Mouse (Mus musculus) heart, adult 11 months (tissue): ENCODE results near the gene Barx1.
A peak's percentile ranks its signal among the peaks of the same experiment; 100 is the strongest.

Experiments used
- DNase-seq: peaks from one replicate; pipeline ENCODE4 v3.0.0; 2022

The Barx1 gene

DNA sequence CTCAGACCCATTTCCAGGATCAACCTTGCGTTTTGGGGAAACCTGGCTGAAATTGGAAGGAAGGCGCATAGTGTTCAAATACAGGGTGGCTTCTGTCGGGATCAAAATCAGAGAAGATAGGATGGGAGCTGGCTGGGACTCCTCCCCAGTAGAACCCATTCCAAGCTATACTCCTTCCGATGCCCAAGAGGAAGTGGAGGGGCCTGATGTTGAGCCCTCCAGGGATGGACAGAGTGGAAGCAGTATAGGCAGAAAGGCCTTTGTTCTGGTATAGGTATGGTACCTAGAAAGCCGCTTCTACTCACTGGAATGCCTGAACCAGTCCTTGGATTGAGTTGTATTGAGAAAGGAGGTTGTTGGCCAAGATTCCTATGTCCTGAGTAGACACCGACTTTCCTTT, 2.1 kb upstream of the Barx1 start:
- no peak for DNase-seq

DNA sequence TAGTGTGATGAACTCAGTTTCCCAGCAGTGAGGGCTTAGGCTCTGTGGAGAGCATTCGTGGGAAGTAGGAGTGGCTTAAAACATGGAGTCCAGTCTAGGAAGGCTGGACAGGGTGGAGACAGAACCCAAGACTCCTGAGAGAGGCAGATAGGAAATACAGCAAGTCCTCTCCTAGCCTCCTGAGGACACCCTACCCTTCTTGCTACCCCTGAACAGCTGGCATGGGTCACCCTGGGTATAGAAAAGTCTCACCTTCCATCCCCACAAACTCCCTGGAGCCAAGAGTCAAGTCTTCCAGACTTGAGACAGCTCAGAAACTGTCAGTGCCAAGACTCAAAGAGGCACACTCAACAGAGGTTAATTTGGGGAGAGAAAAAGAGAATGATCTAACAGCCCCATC, 1.2 kb upstream of the Barx1 start:
- DNase-seq = no peak

DNA sequence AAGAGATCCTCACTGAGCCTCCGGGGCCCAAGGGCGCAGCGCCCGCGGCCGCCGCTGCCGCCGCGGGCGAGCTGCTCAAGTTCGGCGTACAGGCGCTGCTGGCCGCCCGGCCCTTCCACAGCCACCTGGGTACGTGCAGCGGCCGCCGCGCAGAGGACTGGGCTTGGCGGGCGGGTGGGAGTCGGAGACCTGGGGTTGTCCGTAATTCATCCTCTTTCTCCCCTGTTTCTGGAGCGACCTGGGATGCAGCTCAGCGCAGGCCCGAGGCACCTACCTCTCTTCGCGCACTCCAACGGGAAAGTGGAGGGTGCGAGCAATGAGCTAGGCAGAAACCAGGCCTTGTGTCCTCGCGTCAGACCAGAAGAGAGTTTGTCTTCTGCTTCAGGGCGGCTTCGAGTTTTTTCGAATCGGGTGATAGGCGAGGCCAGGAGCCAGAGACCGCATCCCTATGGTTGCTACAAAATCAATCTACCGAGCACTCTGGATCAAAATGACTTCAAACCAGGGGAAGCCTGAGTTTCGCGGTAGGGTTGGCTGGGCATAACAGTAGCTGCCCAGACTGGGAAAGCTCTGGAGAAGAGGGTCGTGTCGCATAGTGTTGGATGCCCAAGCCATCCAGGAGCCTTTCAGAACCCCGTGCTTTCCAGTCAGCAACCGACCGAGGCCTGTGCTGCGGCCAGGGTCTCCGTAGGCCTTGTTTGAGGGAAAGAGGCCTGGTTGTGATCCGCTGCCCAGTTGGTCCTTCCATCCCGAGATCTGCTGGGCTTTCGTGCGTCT, 601 bp downstream of the Barx1 start:
- no peak for DNase-seq

DNA sequence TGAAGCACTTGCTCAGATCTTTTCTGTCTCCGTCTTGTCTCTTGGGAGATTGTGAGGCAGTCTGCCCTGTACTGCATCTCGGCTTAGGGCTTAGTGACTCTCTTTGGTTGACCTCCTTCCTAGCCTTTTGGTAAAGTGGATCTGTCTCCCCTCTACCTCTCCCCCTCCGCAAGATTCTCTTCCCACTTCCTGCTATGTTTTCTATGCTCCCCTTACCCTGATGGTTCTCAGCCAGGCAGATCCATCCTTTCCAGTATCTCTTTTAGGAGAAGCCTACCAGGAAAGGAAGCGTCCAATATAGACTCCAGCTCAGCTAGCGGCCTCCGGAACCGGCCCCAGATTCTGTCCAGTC, 1.2 kb downstream of the Barx1 start:
- no peak for DNase-seq

DNA sequence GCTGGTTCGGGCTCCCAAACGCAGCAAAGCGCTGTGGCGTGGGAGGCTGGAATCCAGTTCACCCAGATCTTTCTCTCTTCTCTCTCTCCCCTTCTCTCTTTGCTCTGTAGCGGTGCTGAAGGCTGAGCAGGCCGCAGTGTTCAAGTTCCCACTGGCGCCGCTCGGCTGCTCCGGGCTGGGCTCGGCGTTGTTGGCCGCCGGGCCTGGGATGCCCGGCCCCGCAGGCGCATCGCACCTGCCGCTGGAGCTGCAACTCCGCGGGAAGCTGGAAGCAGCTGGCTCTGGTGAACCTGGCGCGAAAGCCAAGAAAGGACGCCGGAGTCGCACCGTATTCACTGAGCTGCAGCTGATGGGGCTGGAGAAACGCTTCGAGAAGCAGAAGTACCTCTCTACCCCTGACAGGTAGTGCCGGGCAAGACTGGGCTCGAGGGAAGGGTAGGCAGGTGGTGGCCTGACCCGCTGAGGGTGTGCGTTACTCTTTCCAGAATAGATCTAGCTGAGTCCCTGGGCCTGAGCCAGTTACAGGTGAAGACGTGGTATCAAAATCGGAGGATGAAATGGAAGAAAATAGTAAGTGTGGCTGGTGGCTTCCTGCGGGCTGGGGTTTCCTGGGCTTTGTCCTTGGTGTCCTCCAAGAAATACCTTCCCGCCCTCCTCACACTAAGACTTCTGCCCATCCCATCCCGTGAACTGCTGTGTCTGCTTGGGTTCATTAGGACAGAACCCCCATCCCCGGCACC, 2.3 kb downstream of the Barx1 start:
- DNase-seq = no peak

DNA sequence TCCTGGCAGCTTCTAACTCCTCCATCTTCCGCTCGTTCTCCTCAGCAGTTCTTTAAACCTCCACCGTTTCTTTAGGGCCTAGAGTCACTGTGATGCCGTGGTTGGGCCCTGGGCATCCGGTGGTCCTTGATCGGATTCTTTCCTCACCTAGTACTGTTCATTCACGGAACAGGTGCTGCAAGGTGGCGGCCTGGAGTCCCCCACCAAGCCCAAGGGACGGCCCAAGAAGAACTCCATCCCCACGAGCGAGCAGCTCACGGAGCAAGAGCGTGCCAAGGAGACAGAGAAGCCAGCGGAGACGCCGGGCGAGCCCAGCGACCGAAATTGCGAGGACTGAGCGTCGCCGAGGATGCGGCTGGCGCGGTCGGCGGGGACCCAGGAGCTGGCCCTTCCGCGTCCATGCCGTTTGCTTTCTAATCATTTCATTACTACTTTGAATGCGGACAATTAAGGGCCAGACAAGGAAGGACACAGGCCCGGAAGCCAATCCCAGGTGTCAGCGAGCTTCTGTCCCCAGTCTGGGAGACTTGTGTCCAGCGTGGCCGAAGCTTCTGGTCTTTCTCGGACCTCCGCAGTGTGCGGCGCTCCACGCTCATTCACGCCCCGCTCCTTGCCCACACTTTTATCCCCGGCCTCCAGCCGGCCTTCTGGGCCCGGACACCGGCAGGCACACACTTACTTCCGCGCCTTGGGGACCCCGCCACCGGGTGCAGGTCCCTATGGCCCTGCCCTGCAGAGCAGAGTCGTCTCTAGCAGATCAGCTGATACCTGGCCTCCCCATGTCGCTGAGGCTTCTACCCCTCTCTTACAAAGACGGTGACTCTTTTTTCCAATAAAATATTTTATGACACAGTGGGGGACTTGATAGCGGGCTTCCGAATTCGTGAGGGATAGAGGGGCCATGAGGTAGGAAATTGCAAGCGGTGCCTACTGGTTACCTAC, 3.1 kb downstream of the Barx1 start:
- peak; percentile 89 for DNase-seq

DNA sequence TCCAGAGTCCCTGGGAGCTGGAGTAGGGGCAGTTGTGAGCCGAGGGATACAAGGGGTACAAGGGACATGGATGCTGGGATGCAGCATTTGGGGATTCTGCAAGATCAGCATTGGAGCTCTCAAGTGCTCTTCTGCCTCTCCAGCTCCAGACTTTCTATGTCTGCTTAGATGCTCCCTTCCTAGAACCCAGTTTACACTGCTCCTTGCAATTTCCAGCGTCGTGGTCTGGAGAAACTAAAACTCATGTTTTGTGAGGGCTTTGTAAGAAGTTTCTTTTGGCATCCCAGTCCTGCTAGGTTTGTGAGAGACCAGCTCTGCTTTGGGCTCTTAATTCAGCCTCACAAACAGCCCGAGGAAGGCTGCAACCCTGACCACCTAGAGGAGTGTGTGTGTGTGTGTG, 4.7 kb downstream of the Barx1 start:
- no peak for DNase-seq

DNA sequence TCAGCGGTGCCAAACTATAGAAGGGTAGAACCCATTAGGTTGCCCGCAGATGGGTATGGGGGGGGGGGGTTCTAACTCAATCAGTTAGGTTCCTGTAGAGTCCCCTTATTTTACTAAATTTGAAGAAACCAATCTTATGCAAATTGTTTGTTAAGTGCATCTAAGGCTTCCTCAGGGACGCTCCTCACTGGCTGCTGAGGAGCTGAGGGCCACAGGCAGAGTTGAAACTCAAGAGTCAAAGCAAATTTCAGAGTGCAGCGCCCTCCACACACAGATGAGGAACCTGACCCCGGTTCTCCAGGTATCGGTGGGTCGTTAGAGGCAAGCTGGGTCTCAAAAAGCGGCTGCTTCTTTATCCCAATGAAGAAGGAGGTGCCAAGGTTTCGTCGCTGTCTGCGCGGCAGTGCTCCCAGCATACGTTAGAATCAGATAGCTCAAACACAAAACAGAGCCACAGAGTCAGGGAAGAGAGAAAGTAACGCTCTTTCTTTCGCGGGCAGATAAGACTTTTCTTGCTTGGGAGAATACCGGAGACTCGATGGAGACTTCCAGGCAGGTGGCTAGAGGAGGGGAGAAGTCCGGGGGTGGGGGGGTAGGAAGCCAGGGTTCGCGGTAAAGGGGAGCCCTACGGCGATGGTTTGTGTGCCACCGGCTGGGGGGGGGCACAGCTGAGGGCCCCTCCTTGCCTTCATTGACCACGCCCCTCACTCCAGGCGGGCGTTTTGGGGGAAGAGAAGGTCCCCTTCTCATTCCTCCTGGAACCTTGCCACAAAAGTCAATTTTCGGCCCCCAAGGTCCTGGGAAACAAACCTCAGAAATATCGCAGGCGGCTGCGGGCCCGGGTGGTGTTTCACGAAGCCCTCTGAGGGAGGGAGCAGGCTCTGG, 5.5 kb downstream of the Barx1 start:
- DNase-seq = no peak

DNA sequence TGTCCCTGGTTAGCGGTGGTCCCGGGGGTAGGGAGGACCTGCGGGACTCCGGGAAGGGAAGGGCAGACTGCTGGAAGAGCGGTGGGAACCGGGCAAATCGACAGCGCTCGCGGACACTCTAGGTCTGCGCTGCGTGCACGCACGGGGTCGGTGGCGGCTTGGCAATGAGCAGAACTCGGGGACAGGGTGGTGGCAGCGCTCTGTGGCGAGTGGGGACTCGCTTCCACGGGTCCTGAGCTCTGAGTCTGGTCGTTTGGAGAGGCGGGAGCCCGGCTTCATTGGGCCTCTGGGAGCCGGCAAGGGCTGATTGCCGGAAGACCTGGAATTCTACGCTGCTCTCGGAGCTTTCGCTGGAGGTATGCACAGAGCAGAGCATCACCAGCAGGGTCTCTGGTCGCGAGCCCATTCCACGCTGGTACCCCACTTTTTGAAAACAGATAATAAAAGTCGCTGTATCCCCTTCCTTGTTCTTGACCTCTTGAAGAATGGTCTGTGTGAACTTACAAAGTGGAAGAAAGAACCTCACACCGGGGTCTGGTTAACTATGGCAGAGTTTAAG, 6.3 kb downstream of the Barx1 start:
- DNase-seq = no peak

DNA sequence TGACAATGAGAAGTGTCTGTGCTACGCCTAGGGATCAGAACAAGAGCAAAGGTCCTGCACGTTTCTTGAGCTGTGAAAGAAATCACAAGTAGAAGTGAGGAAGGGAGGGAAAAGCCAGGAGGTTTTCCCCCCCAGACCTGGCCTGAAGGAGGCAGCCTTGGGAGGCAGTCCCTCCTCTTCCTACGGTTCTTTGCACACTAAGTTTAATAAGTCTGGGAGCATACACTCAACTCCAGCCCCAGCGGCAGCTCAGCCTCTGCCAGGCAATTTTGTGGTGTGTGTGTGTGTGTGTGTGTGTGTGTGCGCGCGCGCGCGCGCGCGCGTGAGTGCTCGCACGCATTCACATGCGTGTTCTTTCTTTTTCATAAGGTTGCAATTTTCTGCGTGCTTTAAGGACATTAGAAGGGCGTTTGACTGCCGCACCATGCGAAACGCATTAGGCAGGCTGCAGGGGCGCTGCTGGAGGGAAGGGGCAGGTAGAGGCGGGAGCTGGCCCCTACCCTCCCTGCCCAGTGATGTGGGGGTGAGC, 9.6 kb downstream of the Barx1 start:
- no peak for DNase-seq

DNA sequence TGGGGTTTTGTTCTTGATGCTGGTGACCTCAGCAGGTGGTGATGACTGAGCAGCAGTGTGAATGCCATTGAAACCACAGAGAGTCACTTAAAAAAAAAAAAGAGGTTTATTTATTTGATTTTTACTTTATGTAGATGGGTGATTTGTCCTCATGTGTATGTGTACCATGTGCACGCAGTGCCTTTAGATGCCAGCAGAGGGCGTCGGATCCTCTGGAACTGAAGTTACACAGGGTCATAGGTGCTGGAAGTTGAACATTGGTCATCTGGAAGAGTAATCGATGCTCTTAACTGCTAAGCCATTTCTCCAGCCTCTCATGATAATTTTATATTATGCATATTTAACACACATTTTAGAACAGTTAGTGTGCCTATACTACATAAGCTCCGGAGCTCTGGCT, 11.8 kb downstream of the Barx1 start:
- no peak for DNase-seq

DNA sequence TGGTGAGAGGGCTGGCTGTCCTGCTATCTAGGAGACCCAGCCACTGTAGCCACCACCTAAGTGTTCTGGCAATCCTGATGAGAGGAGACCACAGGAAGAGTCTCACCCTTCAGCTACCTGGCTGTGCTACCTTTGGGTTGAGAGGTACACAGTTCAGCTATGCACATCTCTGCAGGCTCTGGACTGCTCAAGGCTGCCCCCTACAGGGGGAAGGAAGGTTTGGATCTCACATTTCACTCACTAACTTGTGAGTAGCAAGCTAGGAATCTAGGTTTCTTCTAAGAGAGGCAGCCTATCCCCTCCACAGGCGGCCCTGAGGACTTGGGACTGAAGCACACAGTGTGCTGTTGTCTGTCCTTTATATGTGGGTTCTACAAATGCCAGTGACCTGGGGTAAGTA, 16.6 kb downstream of the Barx1 start:
- DNase-seq = no peak

DNA sequence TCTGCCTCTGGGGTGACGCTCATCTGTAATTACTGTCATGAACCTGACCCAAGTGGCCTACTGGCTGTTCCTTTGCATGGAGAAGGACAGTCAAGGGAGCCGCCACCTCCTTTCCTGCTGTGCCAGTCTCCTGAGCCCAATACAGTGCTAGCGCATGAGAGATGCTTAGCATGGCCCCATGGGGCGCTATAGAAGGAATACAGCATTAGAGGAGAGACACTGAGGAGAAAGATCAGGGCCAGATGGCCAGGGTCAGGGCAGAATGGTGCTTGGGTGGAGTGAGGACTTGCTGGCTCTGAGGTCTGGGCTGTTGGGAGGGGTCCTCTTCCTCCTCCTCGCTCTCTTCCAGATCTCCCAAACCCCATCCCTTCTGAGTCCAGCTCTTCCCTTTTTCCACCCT, 23.9 kb downstream of the Barx1 start:
- no peak for DNase-seq

DNA sequence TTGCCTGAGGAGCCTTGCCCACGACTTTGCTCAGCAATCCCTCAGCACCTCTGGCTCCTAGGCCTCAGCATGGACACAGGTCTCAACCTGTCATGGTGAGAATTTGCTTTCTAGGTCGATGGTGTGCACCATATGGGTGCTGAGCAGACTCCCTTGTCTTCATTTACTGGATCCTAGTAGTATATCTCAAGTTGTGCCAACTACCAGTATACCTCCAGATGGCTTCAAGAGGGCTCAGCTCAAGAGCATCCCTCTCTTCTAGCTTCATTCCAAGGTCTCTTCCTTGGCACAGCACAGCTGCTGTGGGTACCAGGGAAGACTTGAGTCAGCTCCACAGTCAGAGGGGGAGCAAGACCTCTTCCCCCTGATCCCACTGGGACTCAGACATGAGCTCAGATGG, 29.2 kb downstream of the Barx1 start:
- DNase-seq = no peak

DNA sequence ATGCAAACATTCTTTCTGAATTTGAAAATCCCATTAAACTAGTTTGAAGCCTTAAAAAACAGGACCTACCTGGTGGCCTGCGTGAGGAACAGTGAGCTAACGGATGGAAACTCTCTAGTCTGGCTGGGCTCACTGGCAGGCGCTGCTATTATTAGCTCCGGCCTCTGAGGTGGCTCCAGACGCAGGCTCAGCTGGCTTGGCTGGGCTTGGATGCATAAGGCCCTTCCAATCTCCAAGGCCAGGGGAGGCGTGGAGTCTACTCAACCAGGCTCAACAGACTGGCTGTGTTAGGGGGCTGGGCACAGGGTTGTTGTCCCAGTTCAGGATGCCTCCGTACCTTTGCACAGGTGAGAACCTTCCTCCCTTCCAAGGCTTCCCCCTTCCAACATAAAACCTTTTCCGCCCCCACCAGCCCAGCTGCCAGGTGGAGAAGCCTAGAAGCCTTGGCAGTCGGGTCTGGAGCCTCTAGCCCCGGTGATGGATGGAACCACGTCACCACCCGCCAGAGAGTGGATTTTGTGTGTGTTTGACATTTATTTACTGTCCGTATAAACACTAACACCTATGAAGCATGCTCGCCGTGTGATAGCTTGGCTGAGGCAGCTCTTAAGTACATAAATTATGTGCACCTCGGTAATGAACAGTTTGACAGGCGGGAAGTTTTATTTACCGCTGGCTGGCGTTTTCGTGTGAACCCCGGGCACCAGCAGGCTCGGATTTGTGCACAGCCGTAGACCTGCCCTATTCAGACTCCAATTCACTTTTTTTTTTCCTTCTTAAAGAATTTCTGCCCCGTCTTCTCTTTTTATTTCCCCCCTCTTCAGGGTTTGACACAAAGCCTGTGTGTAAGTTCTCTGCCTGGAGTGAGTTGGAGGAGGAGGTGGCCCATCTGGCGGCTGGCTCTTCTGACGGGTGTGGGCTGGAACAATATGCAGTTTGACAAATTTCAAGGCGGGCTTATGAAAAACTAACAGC, 31.6 kb downstream of the Barx1 start:
- DNase-seq = peak; percentile 95

DNA sequence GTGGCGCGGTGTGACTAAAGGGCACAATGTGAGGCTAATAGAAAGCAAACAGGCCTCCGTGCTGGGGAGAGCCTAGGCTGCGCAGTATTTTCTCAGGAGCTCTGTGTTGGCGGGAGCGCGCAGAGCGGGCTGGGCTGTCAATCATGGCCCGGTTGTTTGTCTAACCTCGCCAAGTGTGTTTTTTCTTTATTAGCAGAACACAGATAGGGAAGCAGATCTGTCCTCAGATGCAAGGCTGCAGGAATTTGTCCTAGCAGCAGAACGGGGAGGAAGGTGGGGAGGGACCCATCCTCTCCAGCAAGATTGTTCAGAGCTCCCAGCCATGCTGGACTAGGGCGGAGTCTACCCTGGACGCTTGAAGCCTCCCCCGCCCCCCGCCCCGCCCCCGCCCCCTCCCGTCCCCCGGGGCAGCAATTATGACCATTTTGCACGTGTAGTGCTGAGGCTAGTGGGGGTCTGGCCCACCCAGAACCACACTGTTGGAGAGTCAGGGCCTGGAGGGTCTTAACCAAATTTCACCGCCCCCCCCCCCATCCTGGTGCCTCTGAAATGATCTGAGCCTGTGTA, 43.7 kb downstream of the Barx1 start:
- DNase-seq = no peak

DNA sequence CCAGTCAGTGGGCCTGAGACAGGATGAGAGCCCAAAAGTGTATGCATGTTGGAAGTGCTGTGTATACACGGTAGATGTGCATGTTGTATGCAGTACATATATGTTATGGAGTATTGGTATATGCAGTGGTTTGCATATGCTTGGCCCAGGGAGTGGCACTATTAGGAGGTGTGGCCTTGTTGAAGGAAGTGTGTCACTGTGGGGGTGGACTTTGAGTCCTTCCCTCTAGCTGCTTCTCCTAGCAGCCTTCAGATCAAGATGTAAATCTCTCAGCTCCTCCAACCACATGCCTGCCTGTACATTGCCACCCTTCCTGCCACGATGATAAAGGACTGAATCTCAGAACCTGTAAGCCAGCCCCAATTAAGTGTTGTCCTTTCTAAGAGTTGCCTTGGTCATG, 49.9 kb downstream of the Barx1 start:
- no peak for DNase-seq

DNA sequence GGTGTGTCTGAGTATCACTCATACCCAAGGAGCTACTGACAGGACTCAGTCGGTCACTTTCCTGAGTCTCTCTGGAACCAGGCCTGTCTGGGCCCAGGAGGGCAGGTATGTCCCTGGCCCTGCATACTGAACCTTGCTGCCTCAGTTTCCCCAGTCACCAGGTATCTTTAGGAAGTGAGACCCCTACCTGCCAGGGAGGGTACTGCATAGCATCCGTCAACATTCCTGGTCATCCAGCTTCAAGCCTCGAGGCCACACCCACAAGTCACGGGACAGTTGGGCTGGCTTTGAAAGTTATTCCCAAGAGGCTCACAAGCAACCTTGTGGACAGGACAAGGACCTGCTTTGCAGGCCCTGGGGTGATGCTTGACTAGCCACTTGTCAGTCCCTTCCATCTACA, 53.3 kb downstream of the Barx1 start:
- peak; percentile 79 for DNase-seq
